Mouse (Mus musculus): Measurements from ENCODE around the gene Zfp61. TPM values are rescaled to one million over a fixed set of nuclear protein-coding genes. Genes with fewer than 3 reads are reported as not detected.

Gene Zfp61
- polyA plus RNA-seq (2012; rRNA removed) = 1.8 and 1.9 TPM in 2 replicates

DNA sequence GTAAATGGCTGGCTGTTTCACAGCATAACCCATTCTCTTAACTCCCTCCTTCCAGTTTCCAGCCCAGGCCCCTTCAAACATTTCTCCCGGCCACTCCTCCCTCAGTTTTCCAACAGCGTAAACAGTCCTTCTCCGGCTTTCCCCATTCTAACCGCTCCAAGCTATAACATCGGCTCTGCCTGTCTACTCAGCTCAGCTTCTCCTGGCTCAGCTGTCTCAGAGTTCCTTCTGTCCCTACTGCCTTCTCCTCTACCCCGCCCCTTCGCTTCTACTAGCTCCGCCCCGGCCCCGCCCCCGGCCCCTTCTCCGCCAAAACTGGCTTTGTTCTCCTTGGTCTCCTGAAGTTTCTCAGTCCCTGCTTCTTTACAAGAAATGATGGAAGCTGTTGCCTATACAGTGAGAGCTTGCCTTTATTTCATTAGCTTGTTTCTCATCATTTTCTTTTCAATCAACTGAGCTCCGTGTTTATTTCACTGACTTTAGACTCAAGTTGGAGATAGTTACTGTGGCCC, at the start of gene Zfp61:
Gene Zfp61, minus strand, starts transcription at position 462 of the 512 bp plus-strand sequence.

DNA sequence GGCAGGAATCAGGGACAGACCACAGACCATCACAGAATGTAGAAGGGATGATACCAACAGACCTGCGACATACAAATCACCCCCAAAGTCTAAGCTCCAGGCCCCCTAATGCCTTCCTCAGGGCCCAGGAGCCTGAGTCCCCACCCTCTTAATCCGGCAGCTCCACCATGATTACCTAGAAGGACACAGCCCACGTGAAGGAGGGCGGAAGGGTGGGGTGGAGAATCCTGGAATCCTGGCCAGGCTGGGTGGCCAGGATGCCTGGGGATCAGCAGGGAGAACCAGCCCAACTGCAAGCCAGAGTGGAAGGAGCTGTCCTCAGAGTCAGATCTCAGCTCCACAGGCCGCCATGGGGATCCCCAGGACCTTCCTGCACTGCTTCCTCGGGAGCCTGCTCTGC, 47.9 kb upstream of the Zfp61 start, which contains the start of gene Lypd5:
Gene Lypd5, plus strand, starts transcription at position 301 of the 400 bp plus-strand sequence.

GRCm38 (mm10) chr7:24333304-24333986, 32.4 kb upstream of the Zfp61 start, which contains the start of gene Tescl:
TSS of gene Tescl (minus strand) at chr7:24333936.

GRCm38 (mm10) chr7:24316567-24317092, 15.6 kb upstream of the Zfp61 start, which contains the start of gene Zfp94:
TSS of gene Zfp94 (minus strand) at chr7:24316666.

GRCm38 (mm10) chr7:24270288-24270672, 30.8 kb downstream of the Zfp61 start, which contains the start of gene Zfp93:
TSS of gene Zfp93 (plus strand) at chr7:24270420.

GRCm38 (mm10) chr7:24254633-24255474, 46.2 kb downstream of the Zfp61 start, which contains the start of gene Zfp108:
TSS of gene Zfp108 (plus strand) at chr7:24254794.

Other genes with a start within 250 kb of the Zfp61 start
- gene Vmn1r183, start 248.0 kb downstream of the Zfp61 start, polyA plus RNA-seq (2012; rRNA removed) = not detected in 2 replicates
- 5.7 and 6.0 TPM in 2 replicates for gene Zfp180, start 219.3 kb downstream of the Zfp61 start, polyA plus RNA-seq (2012; rRNA removed)
- gene Zfp112, start 188.9 kb downstream of the Zfp61 start, polyA plus RNA-seq (2012; rRNA removed) = 0.49 and 0.68 TPM in 2 replicates
- gene Zfp235, start 167.1 kb downstream of the Zfp61 start, polyA plus RNA-seq (2012; rRNA removed) = 2.6 and 2.7 TPM in 2 replicates
- gene Zfp114, start 126.2 kb downstream of the Zfp61 start, polyA plus RNA-seq (2012; rRNA removed) = 0.11 and 0.13 TPM in 2 replicates
- gene Zfp111, start 89.8 kb downstream of the Zfp61 start, polyA plus RNA-seq (2012; rRNA removed) = 0.79 and 0.87 TPM in 2 replicates
- gene Zfp109, start 63.7 kb downstream of the Zfp61 start, polyA plus RNA-seq (2012; rRNA removed) = 1.1 and 1.2 TPM in 2 replicates
- gene Zfp108, start 46.4 kb downstream of the Zfp61 start, polyA plus RNA-seq (2012; rRNA removed) = 0.41 and 0.48 TPM in 2 replicates
- gene Zfp93, start 30.8 kb downstream of the Zfp61 start, polyA plus RNA-seq (2012; rRNA removed) = 0.96 and 1.1 TPM in 2 replicates
- 1.8 and 1.9 TPM in 2 replicates for gene Zfp94, start 15.4 kb upstream of the Zfp61 start, polyA plus RNA-seq (2012; rRNA removed)
- 0.04 and 0.06 TPM in 2 replicates for gene Tescl, start 32.7 kb upstream of the Zfp61 start, polyA plus RNA-seq (2012; rRNA removed)
- not detected in 2 replicates for gene Lypd5, start 48.0 kb upstream of the Zfp61 start, polyA plus RNA-seq (2012; rRNA removed)
- 42.8 and 43.8 TPM in 2 replicates for gene Kcnn4, start 69.0 kb upstream of the Zfp61 start, polyA plus RNA-seq (2012; rRNA removed)
- 13.1 and 17.8 TPM in 2 replicates for gene Smg9, start 98.4 kb upstream of the Zfp61 start, polyA plus RNA-seq (2012; rRNA removed)
- gene Irgc1, start 151.1 kb upstream of the Zfp61 start, polyA plus RNA-seq (2012; rRNA removed) = 0.03 and 0.04 TPM in 2 replicates
- gene Plaur, start 161.3 kb upstream of the Zfp61 start, polyA plus RNA-seq (2012; rRNA removed) = 11.9 and 15.2 TPM in 2 replicates
- gene Cadm4, start 180.8 kb upstream of the Zfp61 start, polyA plus RNA-seq (2012; rRNA removed) = 0.46 and 0.55 TPM in 2 replicates
- gene Zfp428, start 205.8 kb upstream of the Zfp61 start, polyA plus RNA-seq (2012; rRNA removed) = 2.6 and 3.1 TPM in 2 replicates
- gene AC161166.1, start 211.2 kb upstream of the Zfp61 start, polyA plus RNA-seq (2012; rRNA removed) = not detected in 2 replicates
- 2.9 and 3.0 TPM in 2 replicates for gene Irgq, start 229.5 kb upstream of the Zfp61 start, polyA plus RNA-seq (2012; rRNA removed)
- gene Pinlyp, start 244.9 kb upstream of the Zfp61 start, polyA plus RNA-seq (2012; rRNA removed) = 0.06 and 0.13 TPM in 2 replicates
- gene Xrcc1, start 245.1 kb upstream of the Zfp61 start, polyA plus RNA-seq (2012; rRNA removed) = 18.1 and 22.4 TPM in 2 replicates